Mouse (Mus musculus) heart, adult 18-20 months (tissue): ENCODE measurements at regions not wholly inside any gene's neighbourhood (a gene's known extent, or its start where the extent isn't known, plus 50 kb on each side); places are given as distances from the start of the nearest gene placed in this dataset.
A peak's percentile ranks its signal among the peaks of the same experiment; 100 is the strongest.

Experiments used
- DNase-seq, 2 experiments: peaks; one replicate each; pipeline ENCODE4 v3.0.0; 2021 to 2022; ENCODE audit warnings: mixed read lengths in 1 of 2

DNA sequence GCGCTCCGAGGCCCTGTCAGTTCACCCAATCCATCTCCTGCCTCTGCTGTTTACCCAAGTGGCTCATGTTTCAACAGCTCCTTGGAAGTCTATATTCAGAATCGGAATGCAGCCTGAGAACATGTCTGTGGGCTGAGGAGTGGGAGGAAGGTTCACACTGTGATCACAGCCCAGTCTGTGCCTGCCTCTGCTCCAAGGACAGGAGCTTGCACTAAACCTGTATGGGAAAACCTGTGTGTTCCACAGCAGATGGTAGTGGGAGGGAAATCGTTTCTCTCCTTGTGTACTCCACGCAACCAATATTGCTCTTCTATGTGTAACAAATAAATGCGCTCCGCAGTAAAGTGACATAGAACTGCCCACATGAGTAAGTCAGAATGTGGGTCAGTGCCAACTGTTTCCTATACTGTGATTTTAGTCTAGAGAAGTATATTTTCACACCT, 514.0 kb upstream of the Epha7 start:
- no peak for DNase-seq

DNA sequence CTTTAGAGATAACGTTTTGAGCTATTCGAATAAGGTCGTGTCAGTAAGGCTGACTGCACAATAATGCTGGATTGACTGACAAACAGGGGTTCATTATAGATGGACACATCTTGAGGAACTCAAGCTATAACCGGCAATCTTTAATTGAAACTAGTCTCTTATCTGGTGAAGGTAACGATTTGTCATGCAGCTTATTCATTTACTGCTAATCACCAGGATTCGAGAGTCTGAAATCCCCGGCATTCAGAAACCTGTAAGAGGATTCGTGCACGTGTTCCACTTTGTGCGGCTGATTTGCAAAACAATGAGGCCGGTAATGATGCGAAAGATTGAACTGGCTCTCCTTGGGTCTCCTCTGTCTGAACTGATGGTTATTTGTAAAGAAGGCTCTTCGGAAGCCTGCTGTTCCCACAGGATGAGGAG, 512.9 kb upstream of the Epha7 start:
- DNase-seq = no peak

DNA sequence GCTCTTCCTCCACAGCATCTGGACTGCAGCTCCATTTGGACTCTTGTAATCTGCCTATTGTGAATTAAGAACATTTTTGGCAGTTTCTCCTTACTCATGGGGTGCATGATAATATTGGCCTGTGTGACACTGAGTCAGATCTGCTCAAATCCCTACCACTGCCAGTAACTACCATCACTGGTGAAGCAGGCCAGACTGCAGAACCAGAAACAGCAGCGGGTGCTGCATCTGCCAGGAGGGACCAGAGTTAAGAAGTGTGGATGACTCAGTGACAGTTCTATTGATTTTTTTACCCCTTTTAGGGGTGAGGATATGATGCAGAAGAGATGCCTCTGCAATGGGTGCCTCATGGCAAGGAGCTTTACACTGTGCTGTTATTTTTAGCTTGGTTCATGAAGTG, 511.2 kb upstream of the Epha7 start:
- DNase-seq = peak; percentile 5 to 28

DNA sequence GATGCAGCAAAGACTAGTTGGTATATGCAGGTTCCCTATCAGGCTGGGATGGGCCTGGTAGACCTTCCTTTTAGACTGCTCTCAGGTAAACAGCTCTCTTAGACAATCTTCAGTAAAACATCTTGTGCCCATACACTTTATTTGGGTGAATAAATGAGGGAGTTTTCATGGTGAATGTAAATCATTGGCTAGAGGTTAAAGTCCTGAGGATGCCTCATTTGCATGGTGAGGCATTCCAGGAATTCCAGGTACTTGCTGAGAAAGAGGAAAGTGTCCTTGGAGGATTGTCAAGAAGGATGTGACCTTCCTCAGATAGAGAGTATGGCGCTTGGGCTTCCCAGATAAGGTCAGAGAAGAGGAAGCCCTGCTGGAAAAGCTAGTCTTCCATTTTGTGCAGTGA, 481.9 kb upstream of the Epha7 start:
- DNase-seq = no peak

DNA sequence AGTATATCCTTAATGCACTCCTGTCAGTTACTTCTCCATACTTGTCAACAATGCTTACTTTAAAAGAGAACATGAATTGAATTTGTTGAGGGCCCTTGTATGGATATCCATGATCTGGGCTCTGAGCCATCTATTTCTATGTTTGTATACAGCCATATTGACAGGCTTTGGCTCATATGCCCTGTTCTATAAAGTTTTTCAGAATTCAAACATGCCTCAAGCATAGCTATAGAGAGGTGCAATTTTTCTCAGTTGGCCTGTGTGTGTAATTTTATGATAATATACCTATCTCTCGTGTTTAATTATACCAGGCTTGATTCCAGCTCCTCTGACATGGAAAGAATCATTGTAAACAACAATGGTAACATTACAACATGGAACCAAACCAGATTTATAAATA, 448.4 kb upstream of the Epha7 start:
- DNase-seq = no peak

DNA sequence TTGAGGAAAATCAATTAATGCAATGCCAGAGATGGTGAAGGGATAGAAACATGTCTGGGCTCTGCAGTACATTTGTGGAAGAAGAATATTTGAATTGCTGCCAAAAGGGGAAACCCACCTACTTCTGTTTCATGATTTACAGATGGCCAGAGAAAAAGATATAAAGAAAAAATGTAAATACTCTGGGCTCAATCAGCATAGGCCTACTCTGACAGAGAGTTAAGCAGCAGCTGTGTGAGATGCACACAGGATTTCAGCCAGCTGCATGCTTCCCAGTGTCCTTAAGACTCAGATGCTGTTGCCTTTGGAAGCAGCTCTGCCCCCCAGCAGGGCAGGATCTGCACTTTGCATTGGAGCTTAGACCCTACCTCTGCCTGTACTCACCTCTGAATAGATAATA, 435.8 kb upstream of the Epha7 start:
- no peak for DNase-seq

DNA sequence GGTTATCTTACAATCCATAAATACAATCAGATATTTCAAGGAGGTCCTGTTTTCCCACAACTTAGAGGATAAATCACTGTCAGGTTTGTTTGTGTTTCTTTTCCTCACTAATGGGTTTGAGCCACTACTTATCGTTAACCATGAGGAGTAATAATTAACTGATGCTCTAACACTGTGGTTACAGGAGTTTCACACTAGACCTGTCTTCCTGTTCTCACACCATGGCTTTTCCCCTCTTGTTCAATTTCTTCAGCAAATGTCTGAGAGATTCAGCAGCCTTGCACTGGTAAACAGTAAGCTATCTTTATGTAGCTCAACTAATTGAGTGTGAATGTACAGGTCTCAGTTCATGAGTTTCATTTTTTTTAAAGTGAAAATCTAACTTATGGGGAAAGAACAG, 434.3 kb upstream of the Epha7 start:
- DNase-seq = no peak

DNA sequence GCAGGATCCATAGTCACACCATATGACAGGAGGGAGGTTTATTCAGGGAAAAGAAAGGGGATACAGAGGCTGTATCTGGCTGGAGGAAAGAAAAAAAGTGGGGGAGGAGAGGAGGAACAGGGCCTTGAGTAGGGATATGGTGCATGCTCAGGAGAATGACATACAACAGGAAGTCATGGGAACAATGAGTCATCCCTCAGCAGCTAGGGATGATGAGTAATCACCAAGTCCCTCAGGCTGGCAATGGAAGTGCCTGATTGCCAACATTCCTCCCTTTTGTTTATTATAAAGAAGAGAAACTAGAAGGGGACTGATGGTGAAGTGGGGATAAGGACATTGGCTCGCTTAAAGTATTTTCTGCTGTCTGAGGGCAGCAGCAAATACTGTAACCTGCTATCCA, 388.6 kb upstream of the Epha7 start:
- no peak for DNase-seq

DNA sequence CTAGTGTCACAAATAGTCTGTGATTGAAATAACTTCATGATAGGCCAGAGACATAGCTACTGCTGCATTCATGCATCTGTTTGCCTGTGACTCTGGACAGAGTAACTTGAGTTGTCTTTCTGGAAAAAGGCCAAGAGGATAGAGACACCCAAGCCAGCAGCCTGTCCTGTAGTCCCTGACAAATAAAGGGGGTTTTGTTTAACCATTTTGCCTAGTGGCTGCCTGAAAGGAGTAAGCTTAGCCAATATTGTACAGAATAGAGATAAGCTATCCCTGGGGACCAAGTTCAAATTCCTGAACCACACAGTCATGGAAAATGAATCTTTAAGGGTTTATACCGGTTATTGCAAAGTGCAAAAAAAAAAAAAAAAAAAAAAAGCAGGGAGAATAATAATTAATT, 372.8 kb upstream of the Epha7 start:
- no peak for DNase-seq

DNA sequence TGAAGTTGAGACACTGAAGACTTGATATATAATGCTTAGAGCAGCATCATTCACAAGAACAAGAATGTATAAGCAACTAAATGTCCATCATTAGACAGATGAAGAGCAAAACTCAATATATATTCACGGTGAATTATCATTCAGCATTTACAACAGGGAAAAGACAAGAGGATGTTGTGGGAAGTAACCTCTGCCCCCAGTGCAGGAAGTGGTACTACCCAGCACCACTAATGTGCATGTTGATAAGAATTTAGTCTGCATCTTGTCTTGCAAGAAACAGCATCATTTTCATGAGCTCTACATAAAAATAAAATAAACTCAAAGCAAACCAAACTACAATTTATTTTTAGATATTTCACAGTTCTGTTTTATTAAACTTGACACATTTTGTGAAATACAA, 359.8 kb upstream of the Epha7 start:
- no peak for DNase-seq

DNA sequence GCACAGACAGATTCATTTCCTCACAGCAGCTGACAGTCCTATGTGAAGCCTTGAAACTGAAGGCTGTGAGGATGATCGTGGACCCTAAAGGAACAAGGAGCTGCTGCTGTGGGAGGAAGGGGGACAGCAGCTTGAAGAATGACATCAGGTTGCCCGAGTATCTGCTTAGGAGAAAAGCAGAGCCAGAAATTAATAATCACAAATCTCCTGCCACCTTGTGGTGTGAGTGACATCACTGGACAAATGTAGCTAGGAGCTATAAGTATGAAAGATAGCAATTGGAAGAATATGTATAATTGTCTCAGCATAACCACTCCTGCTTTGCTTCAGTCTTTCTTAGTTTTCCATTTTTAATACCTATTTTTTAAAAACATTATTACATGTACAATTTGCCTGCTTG, 356.6 kb upstream of the Epha7 start:
- DNase-seq = no peak
